Mouse (Mus musculus) ES-Bruce4 (cell line): Measurements from ENCODE around the gene Dnali1. TPM values are rescaled to one million over a fixed set of nuclear protein-coding genes. Genes with fewer than 3 reads are reported as not detected.

ENCODE experiments used
- H3K27ac ChIP-seq: 2 replicates; pipeline ENCODE4 v1.5.1; 2012; ENCODE audit warnings: low read length, inconsistent platforms; ENCODE audit not compliant: insufficient read depth
- H3K27me3 ChIP-seq: 2 replicates; pipeline ENCODE4 v1.6.1; 2012; ENCODE audit warnings: mild to moderate bottlenecking, low read length, inconsistent platforms; ENCODE audit not compliant: control insufficient read depth, poor library complexity, insufficient read depth, severe bottlenecking
- H3K36me3 ChIP-seq: 2 replicates; pipeline ENCODE4 v1.6.1; 2012; ENCODE audit warnings: inconsistent platforms, mild to moderate bottlenecking, low read length, moderate library complexity; ENCODE audit not compliant: control insufficient read depth, poor library complexity, insufficient read depth, severe bottlenecking
- H3K4me1 ChIP-seq: one replicate; pipeline ENCODE4 v1.8.1; 2011; ENCODE audit warnings: low read length; ENCODE audit not compliant: control insufficient read depth, insufficient read depth
- H3K4me3 ChIP-seq: 2 replicates; pipeline ENCODE4 v1.5.1; 2011; ENCODE audit warnings: low read depth, mild to moderate bottlenecking, low read length
- H3K9ac ChIP-seq: 2 replicates; pipeline ENCODE4 v1.6.1; 2012; ENCODE audit warnings: low read depth, mild to moderate bottlenecking, inconsistent platforms; ENCODE audit not compliant: poor library complexity, severe bottlenecking
- H3K9me3 ChIP-seq: replicated peaks from 2 replicates; pipeline ENCODE4 v1.6.1; 2012; ENCODE audit warnings: mild to moderate bottlenecking, low read length, inconsistent platforms; ENCODE audit not compliant: control insufficient read depth, poor library complexity, insufficient read depth, severe bottlenecking
- CTCF ChIP-seq: IDR thresholded peaks from one replicate; pipeline ENCODE4 v1.8.1; 2011; ENCODE audit warnings: low read depth, low read length
- EP300 ChIP-seq: IDR thresholded peaks from 2 replicates; pipeline ENCODE4 v1.6.1; 2011; ENCODE audit warnings: low read depth, low read length; ENCODE audit not compliant: insufficient read depth
- POLR2A ChIP-seq: IDR thresholded peaks from one replicate; pipeline ENCODE4 v1.8.1; 2011; ENCODE audit warnings: low read length; ENCODE audit not compliant: insufficient read depth
- polyA plus RNA-seq: library from polyadenylated mRNA; stranded (reverse); fragments of >200 nt; gene quantifications from 2 replicates; pipeline ENCODE4 v1.2.4, GENCODE M21; 2011; ENCODE audit warnings: low read depth; ENCODE audit not compliant: missing spikeins, insufficient read depth, insufficient read length

Gene Dnali1
- polyA plus RNA-seq, 1 experiment, result not detected

GRCm38 (mm10) chr4:125056476-125056875, 9.0 kb downstream of the Dnali1 start:
- no peaks in the 10 kb centered on the region for H3K4me1 ChIP-seq
- no peaks in the 10 kb centered on the region for H3K27me3 ChIP-seq
- H3K27ac ChIP-seq, result no peak overlapping the region
- TF ChIP-seq EP300 (no peak), POLR2A (no peak), CTCF (no peak)
- peaks cover 35% of the 10 kb centered on the region for H3K36me3 ChIP-seq
- no peaks in the 10 kb centered on the region for H3K9me3 ChIP-seq
- no peak overlapping the region for H3K4me3 ChIP-seq
- H3K9ac ChIP-seq, result no peak overlapping the region

GRCm38 (mm10) chr4:125055385-125055784, 10.1 kb downstream of the Dnali1 start:
- H3K9me3 ChIP-seq, result no peaks in the 10 kb centered on the region
- H3K4me3 ChIP-seq, result no peak overlapping the region
- no peaks in the 10 kb centered on the region for H3K4me1 ChIP-seq
- no peaks in the 10 kb centered on the region for H3K27me3 ChIP-seq
- TF ChIP-seq EP300 (no peak), CTCF (no peak), POLR2A (no peak)
- no peak overlapping the region for H3K9ac ChIP-seq
- H3K36me3 ChIP-seq, result peaks cover 45% of the 10 kb centered on the region
- H3K27ac ChIP-seq, result no peak overlapping the region

- Histone ChIP-seq H3K9me3 (no peaks in the 10 kb centered on the region), H3K4me1 (no peaks in the 10 kb centered on the region), H3K4me3 (no peak overlapping the region), H3K9ac (no peak overlapping the region), H3K27me3 (no peaks in the 10 kb centered on the region), H3K36me3 (peaks cover 77% of the 10 kb centered on the region), H3K27ac (no peak overlapping the region)
- no peak for TF ChIP-seq POLR2A
- TF ChIP-seq EP300, result no peak
- TF ChIP-seq CTCF, result no peak
Observed at GRCm38 (mm10) chr4:125044454-125044853, 21.0 kb downstream of the Dnali1 start.

GRCm38 (mm10) chr4:125034341-125034740, 31.2 kb downstream of the Dnali1 start:
- no peaks in the 10 kb centered on the region for H3K4me1 ChIP-seq
- no peak overlapping the region for H3K4me3 ChIP-seq
- peaks cover 33% of the 10 kb centered on the region for H3K36me3 ChIP-seq
- H3K27ac ChIP-seq, result no peak overlapping the region
- H3K9me3 ChIP-seq, result no peaks in the 10 kb centered on the region
- TF ChIP-seq POLR2A (no peak), EP300 (no peak), CTCF (no peak)
- H3K9ac ChIP-seq, result no peak overlapping the region
- H3K27me3 ChIP-seq, result no peaks in the 10 kb centered on the region

- Histone ChIP-seq H3K4me3 (peak overlapping the region; percentile 74), H3K27me3 (no peaks in the 10 kb centered on the region), H3K9me3 (no peaks in the 10 kb centered on the region), H3K36me3 (peaks cover 10% of the 10 kb centered on the region), H3K4me1 (no peaks in the 10 kb centered on the region), H3K9ac (peak overlapping the region; percentile 80), H3K27ac (no peak overlapping the region)
- TF ChIP-seq POLR2A (peak; percentile 87), CTCF (no peak), EP300 (no peak)
Observed at GRCm38 (mm10) chr4:125029891-125030614, 35.5 kb downstream of the Dnali1 start.

- H3K9me3 ChIP-seq, result no peaks in the 10 kb centered on the region
- no peak overlapping the region for H3K27ac ChIP-seq
- TF ChIP-seq CTCF (peak; percentile 58), POLR2A (no peak)
- H3K36me3 ChIP-seq, result no peaks in the 10 kb centered on the region
- H3K9ac ChIP-seq, result no peak overlapping the region
- no peak overlapping the region for H3K4me3 ChIP-seq
- H3K4me1 ChIP-seq, result no peaks in the 10 kb centered on the region
- no peaks in the 10 kb centered on the region for H3K27me3 ChIP-seq
Observed at GRCm38 (mm10) chr4:125020780-125021538, 44.5 kb downstream of the Dnali1 start.
